Mouse (Mus musculus): ENCODE data around the gene Olfr99. TPM values are rescaled to one million over a fixed set of nuclear protein-coding genes. Genes with fewer than 3 reads are reported as not detected.
"Not testable (repeated sequence)": the region's sequence is repeated elsewhere in the genome, so short reads cannot be mapped to it uniquely, and the experiment has no call there.

Olfr99 gene
- polyA plus RNA-seq, 1 experiment, result not detected

- Histone ChIP-seq H3K27ac (ENCODE audit: insufficient read depth, low read depth, low read length) (no peak within 1 kb of the TSS), H3K4me3 (ENCODE audit: insufficient read depth, low read depth, low read length) (peak within 1 kb of the TSS; percentile 71), H3K4me1 (ENCODE audit: control insufficient read depth, insufficient read depth, low read length) (no peaks in the 10 kb centered on the region)
- no peak for TF ChIP-seq POLR2A (IDR thresholded peaks at IDR 0.05; ENCODE audit: insufficient read depth, low read depth, low read length)
- TF ChIP-seq CTCF (IDR thresholded peaks at IDR 0.05; ENCODE audit: insufficient read depth, low read depth, low read length), result no peak
- WGBS, result 3% methylated on average over 26 of the region's 26 CpGs
Observed at GRCm38 (mm10) chr17:37270058-37270701, 13.1 kb downstream of the Olfr99 start, which contains the start of gene H2-M3. Gene H2-M3 (plus strand): TSS chr17:37270220.

- TF ChIP-seq POLR2A (IDR thresholded peaks at IDR 0.05; ENCODE audit: insufficient read depth, low read depth, low read length) (no peak), CTCF (IDR thresholded peaks at IDR 0.05; ENCODE audit: insufficient read depth, low read depth, low read length) (no peak)
- H3K4me1 ChIP-seq (ENCODE audit: control insufficient read depth, insufficient read depth, low read length), result no peaks in the 10 kb centered on the region
- no peak within 1 kb of the TSS for H3K4me3 ChIP-seq (ENCODE audit: insufficient read depth, low read depth, low read length)
- WGBS, result 57% methylated on average over 1 of the region's 1 CpGs
- H3K27ac ChIP-seq (ENCODE audit: insufficient read depth, low read depth, low read length), result no peak within 1 kb of the TSS
Observed at GRCm38 (mm10) chr17:37263626-37264025, 19.6 kb downstream of the Olfr99 start, which contains the start of gene Olfr98. Gene Olfr98 (minus strand): TSS chr17:37263749.

- 0% methylated on average over 1 of the region's 1 CpGs for WGBS
- TF ChIP-seq CTCF (IDR thresholded peaks at IDR 0.05; ENCODE audit: insufficient read depth, low read depth, low read length) (no peak), POLR2A (IDR thresholded peaks at IDR 0.05; ENCODE audit: insufficient read depth, low read depth, low read length) (no peak)
- no peak overlapping the region for H3K27ac ChIP-seq (ENCODE audit: insufficient read depth, low read depth, low read length)
- H3K4me1 ChIP-seq (ENCODE audit: control insufficient read depth, insufficient read depth, low read length), result no peaks in the 10 kb centered on the region
- no peak overlapping the region for H3K4me3 ChIP-seq (ENCODE audit: insufficient read depth, low read depth, low read length)
Observed at GRCm38 (mm10) chr17:37250544-37250943, 32.7 kb downstream of the Olfr99 start.

GRCm38 (mm10) chr17:37249460-37249859, 33.8 kb downstream of the Olfr99 start:
- no peak overlapping the region for H3K4me3 ChIP-seq (ENCODE audit: insufficient read depth, low read depth, low read length)
- H3K27ac ChIP-seq (ENCODE audit: insufficient read depth, low read depth, low read length), result no peak overlapping the region
- TF ChIP-seq POLR2A (IDR thresholded peaks at IDR 0.05; ENCODE audit: insufficient read depth, low read depth, low read length), result no peak
- no peak for TF ChIP-seq CTCF (IDR thresholded peaks at IDR 0.05; ENCODE audit: insufficient read depth, low read depth, low read length)
- H3K4me1 ChIP-seq (ENCODE audit: control insufficient read depth, insufficient read depth, low read length), result no peaks in the 10 kb centered on the region

GRCm38 (mm10) chr17:37246715-37247114, 36.5 kb downstream of the Olfr99 start:
- H3K27ac ChIP-seq (ENCODE audit: insufficient read depth, low read depth, low read length), result no peak overlapping the region
- no peak overlapping the region for H3K4me3 ChIP-seq (ENCODE audit: insufficient read depth, low read depth, low read length)
- no peaks in the 10 kb centered on the region for H3K4me1 ChIP-seq (ENCODE audit: control insufficient read depth, insufficient read depth, low read length)
- TF ChIP-seq CTCF (IDR thresholded peaks at IDR 0.05; ENCODE audit: insufficient read depth, low read depth, low read length) (no peak), POLR2A (IDR thresholded peaks at IDR 0.05; ENCODE audit: insufficient read depth, low read depth, low read length) (no peak)
- 22% methylated on average over 5 of the region's 5 CpGs for WGBS

DNA sequence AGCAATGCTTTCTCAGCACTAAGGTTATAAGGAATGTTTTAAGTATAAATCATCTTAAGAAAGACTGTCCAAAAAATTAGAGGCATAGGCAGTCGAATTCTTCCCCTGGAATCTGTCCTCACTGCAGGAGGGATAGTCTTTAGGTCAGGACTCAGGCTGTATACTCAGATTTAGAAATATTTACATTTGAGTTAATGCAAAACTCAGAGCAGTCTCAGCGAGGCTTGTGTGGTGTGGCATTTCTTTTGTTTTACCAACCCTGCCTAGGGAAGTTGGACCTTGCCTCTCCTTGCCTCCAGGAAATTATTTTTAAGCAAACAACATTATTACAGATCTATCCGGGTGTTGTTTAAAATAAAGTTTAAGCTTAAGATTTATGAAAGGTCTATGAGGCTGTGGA, 41.1 kb downstream of the Olfr99 start:
- H3K4me3 ChIP-seq (ENCODE audit: insufficient read depth, low read depth, low read length), result no peak overlapping the region
- WGBS, result 59% methylated on average over 3 of the region's 3 CpGs
- TF ChIP-seq POLR2A (IDR thresholded peaks at IDR 0.05; ENCODE audit: insufficient read depth, low read depth, low read length) (no peak), CTCF (IDR thresholded peaks at IDR 0.05; ENCODE audit: insufficient read depth, low read depth, low read length) (no peak)
- H3K27ac ChIP-seq (ENCODE audit: insufficient read depth, low read depth, low read length), result no peak overlapping the region
- H3K4me1 ChIP-seq (ENCODE audit: control insufficient read depth, insufficient read depth, low read length), result no peaks in the 10 kb centered on the region

DNA sequence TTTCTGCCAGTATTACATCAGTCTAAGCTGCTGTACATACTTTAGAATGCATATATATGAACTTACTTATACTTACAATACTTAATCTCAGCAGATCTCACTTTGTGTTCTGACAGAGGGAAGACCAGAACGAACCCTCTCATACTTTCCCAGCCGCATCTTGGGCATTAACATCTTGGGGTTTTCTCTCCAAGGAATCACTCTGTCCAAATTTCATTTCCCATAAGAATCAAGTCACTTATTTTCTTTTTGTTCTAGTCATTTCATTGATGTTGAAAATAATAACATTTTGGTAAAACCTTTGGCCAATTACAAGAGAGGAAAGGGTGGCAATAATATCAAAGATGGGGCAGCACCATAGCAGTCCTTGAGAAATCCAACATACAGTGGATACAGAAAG, 46.0 kb downstream of the Olfr99 start, which contains the start of gene Olfr97:
TSS of gene Olfr97 (minus strand) at position 101 of the 400 bp plus-strand sequence.
- not testable (repeated sequence) for H3K4me1 ChIP-seq (ENCODE audit: control insufficient read depth, insufficient read depth, low read length); H3K27ac ChIP-seq (ENCODE audit: insufficient read depth, low read depth, low read length); H3K4me3 ChIP-seq (ENCODE audit: insufficient read depth, low read depth, low read length)
- 95% methylated on average over 2 of the region's 2 CpGs for WGBS

Other genes with a start within 250 kb of the Olfr99 start
- 220 and 221 TPM in 2 replicates for gene Gabbr1, start 237.5 kb downstream of the Olfr99 start, polyA plus RNA-seq (2012; ENCODE audit: insufficient read depth, insufficient read length, low replicate concordance, missing spikeins)
- not detected in 2 replicates for gene Olfr90, start 195.0 kb downstream of the Olfr99 start, polyA plus RNA-seq (2012; ENCODE audit: insufficient read depth, insufficient read length, low replicate concordance, missing spikeins)
- gene Olfr91, start 185.2 kb downstream of the Olfr99 start, polyA plus RNA-seq (2012; ENCODE audit: insufficient read depth, insufficient read length, low replicate concordance, missing spikeins), result not detected in 2 replicates
- gene Olfr92, start 163.4 kb downstream of the Olfr99 start, polyA plus RNA-seq (2012; ENCODE audit: insufficient read depth, insufficient read length, low replicate concordance, missing spikeins), result not detected in 2 replicates
- gene Olfr93, start 122.0 kb downstream of the Olfr99 start, polyA plus RNA-seq (2012; ENCODE audit: insufficient read depth, insufficient read length, low replicate concordance, missing spikeins), result not detected in 2 replicates
- not detected in 2 replicates for gene Ubd, start 89.6 kb downstream of the Olfr99 start, polyA plus RNA-seq (2012; ENCODE audit: insufficient read depth, insufficient read length, low replicate concordance, missing spikeins)
- not detected in 2 replicates for gene Olfr94, start 82.5 kb downstream of the Olfr99 start, polyA plus RNA-seq (2012; ENCODE audit: insufficient read depth, insufficient read length, low replicate concordance, missing spikeins)
- gene Olfr95, start 70.3 kb downstream of the Olfr99 start, polyA plus RNA-seq (2012; ENCODE audit: insufficient read depth, insufficient read length, low replicate concordance, missing spikeins), result not detected in 2 replicates
- not detected in 2 replicates for gene Olfr96, start 63.3 kb downstream of the Olfr99 start, polyA plus RNA-seq (2012; ENCODE audit: insufficient read depth, insufficient read length, low replicate concordance, missing spikeins)
- not detected in 2 replicates for gene Olfr97, start 46.1 kb downstream of the Olfr99 start, polyA plus RNA-seq (2012; ENCODE audit: insufficient read depth, insufficient read length, low replicate concordance, missing spikeins)
- gene Olfr98, start 19.7 kb downstream of the Olfr99 start, polyA plus RNA-seq (2012; ENCODE audit: insufficient read depth, insufficient read length, low replicate concordance, missing spikeins), result not detected in 2 replicates
- not detected in 2 replicates for gene H2-M3, start 13.2 kb downstream of the Olfr99 start, polyA plus RNA-seq (2012; ENCODE audit: insufficient read depth, insufficient read length, low replicate concordance, missing spikeins)
- not detected in 2 replicates for gene Olfr101, start 20.9 kb upstream of the Olfr99 start, polyA plus RNA-seq (2012; ENCODE audit: insufficient read depth, insufficient read length, low replicate concordance, missing spikeins)
- not detected in 2 replicates for gene Olfr102, start 33.6 kb upstream of the Olfr99 start, polyA plus RNA-seq (2012; ENCODE audit: insufficient read depth, insufficient read length, low replicate concordance, missing spikeins)
- gene Olfr103, start 56.2 kb upstream of the Olfr99 start, polyA plus RNA-seq (2012; ENCODE audit: insufficient read depth, insufficient read length, low replicate concordance, missing spikeins), result not detected in 2 replicates
- not detected in 2 replicates for gene Olfr104-ps, start 76.1 kb upstream of the Olfr99 start, polyA plus RNA-seq (2012; ENCODE audit: insufficient read depth, insufficient read length, low replicate concordance, missing spikeins)
- gene Olfr105-ps, start 95.6 kb upstream of the Olfr99 start, polyA plus RNA-seq (2012; ENCODE audit: insufficient read depth, insufficient read length, low replicate concordance, missing spikeins), result not detected in 2 replicates
- not detected in 2 replicates for gene Olfr106-ps, start 106.9 kb upstream of the Olfr99 start, polyA plus RNA-seq (2012; ENCODE audit: insufficient read depth, insufficient read length, low replicate concordance, missing spikeins)
- gene Olfr107, start 115.8 kb upstream of the Olfr99 start, polyA plus RNA-seq (2012; ENCODE audit: insufficient read depth, insufficient read length, low replicate concordance, missing spikeins), result not detected in 2 replicates
- not detected in 2 replicates for gene Olfr108, start 162.0 kb upstream of the Olfr99 start, polyA plus RNA-seq (2012; ENCODE audit: insufficient read depth, insufficient read length, low replicate concordance, missing spikeins)
- not detected in 2 replicates for gene Olfr109, start 175.5 kb upstream of the Olfr99 start, polyA plus RNA-seq (2012; ENCODE audit: insufficient read depth, insufficient read length, low replicate concordance, missing spikeins)
- gene H2-M2, start 200.1 kb upstream of the Olfr99 start, polyA plus RNA-seq (2012; ENCODE audit: insufficient read depth, insufficient read length, low replicate concordance, missing spikeins), result not detected in 2 replicates
- gene Olfr110, start 209.0 kb upstream of the Olfr99 start, polyA plus RNA-seq (2012; ENCODE audit: insufficient read depth, insufficient read length, low replicate concordance, missing spikeins), result not detected in 2 replicates
- not detected in 2 replicates for gene Olfr111, start 224.6 kb upstream of the Olfr99 start, polyA plus RNA-seq (2012; ENCODE audit: insufficient read depth, insufficient read length, low replicate concordance, missing spikeins)

All from olfactory bulb, adult 2 months (tissue).